Mouse (Mus musculus): ENCODE measurements around the gene Slc9a3r1. TPM values are rescaled to one million over a fixed set of nuclear protein-coding genes. Genes with fewer than 3 reads are reported as not detected.

Gene Slc9a3r1
- polyA plus RNA-seq, 1 experiment from 2014 or later, result 51.7 TPM

GRCm38 (mm10) chr11:115179881-115180280 lies 16.7 kb downstream of the Slc9a3r1 start:
- 72% methylated on average over 6 of the region's 6 CpGs for WGBS
- ATAC-seq (replicated peaks; ENCODE audit: extremely low read depth, insufficient read depth, low FRiP score), result no peak
- Histone ChIP-seq H3K27ac (ENCODE audit: low read length) (no peak overlapping the region), H3K4me3 (ENCODE audit: low read length) (no peak overlapping the region), H3K9me3 (replicated peaks; ENCODE audit: control insufficient read depth, low read length) (no peaks in the 10 kb centered on the region), H3K4me2 (ENCODE audit: low read depth, low read length) (no peak overlapping the region), H3K36me3 (ENCODE audit: control insufficient read depth, insufficient read depth) (no peaks in the 10 kb centered on the region), H3K27me3 (ENCODE audit: control insufficient read depth, insufficient read depth, low read length) (no peaks in the 10 kb centered on the region), H3K4me1 (ENCODE audit: control insufficient read depth, insufficient read depth, low read length) (peaks cover 4% of the 10 kb centered on the region; the same call in 1 of the 2 replicates), H3K9ac (ENCODE audit: low read length) (no peak overlapping the region)

GRCm38 (mm10) chr11:115181913-115182638 lies 18.9 kb downstream of the Slc9a3r1 start:
- WGBS, result 16% methylated on average over 12 of the region's 12 CpGs
- Histone ChIP-seq H3K9ac (ENCODE audit: low read length) (no peak overlapping the region), H3K4me1 (ENCODE audit: control insufficient read depth, insufficient read depth, low read length) (peaks cover 9% of the 10 kb centered on the region), H3K27ac (ENCODE audit: low read length) (no peak overlapping the region), H3K4me3 (ENCODE audit: low read length) (no peak overlapping the region), H3K4me2 (ENCODE audit: low read depth, low read length) (no peak overlapping the region), H3K36me3 (ENCODE audit: control insufficient read depth, insufficient read depth) (no peaks in the 10 kb centered on the region), H3K27me3 (ENCODE audit: control insufficient read depth, insufficient read depth, low read length) (no peaks in the 10 kb centered on the region), H3K9me3 (replicated peaks; ENCODE audit: control insufficient read depth, low read length) (no peaks in the 10 kb centered on the region)
- ATAC-seq (replicated peaks; ENCODE audit: extremely low read depth, insufficient read depth, low FRiP score), result no peak

- no peaks in the 10 kb centered on the region for H3K9me3 ChIP-seq (replicated peaks; ENCODE audit: control insufficient read depth, low read length)
- 21% methylated on average over 4 of the region's 4 CpGs for WGBS
- no peaks in the 10 kb centered on the region for H3K27me3 ChIP-seq (ENCODE audit: control insufficient read depth, insufficient read depth, low read length)
- peaks cover 1% of the 10 kb centered on the region; the same call in 1 of the 2 replicates for H3K36me3 ChIP-seq (ENCODE audit: control insufficient read depth, insufficient read depth)
- no peak overlapping the region for H3K27ac ChIP-seq (ENCODE audit: low read length)
- ATAC-seq (replicated peaks; ENCODE audit: extremely low read depth, insufficient read depth, low FRiP score), result no peak
- H3K4me2 ChIP-seq (ENCODE audit: low read depth, low read length), result no peak overlapping the region
- no peak overlapping the region for H3K4me3 ChIP-seq (ENCODE audit: low read length)
- peaks cover 15% of the 10 kb centered on the region for H3K4me1 ChIP-seq (ENCODE audit: control insufficient read depth, insufficient read depth, low read length)
- H3K9ac ChIP-seq (ENCODE audit: low read length), result no peak overlapping the region
Measured at GRCm38 (mm10) chr11:115184973-115185372, 21.8 kb downstream of the Slc9a3r1 start.

- peak; percentile 93 for ATAC-seq (replicated peaks; ENCODE audit: extremely low read depth, insufficient read depth, low FRiP score)
- H3K27me3 ChIP-seq (ENCODE audit: control insufficient read depth, insufficient read depth, low read length), result no peaks in the 10 kb centered on the region
- peak within 1 kb of the TSS; percentile 83 for H3K27ac ChIP-seq (ENCODE audit: low read length)
- peak within 1 kb of the TSS; percentile 82 for H3K9ac ChIP-seq (ENCODE audit: low read length)
- H3K4me3 ChIP-seq (ENCODE audit: low read length), result peak within 1 kb of the TSS; percentile 70
- WGBS, result under 1% methylated on average over 39 of the region's 39 CpGs
- H3K4me2 ChIP-seq (ENCODE audit: low read depth, low read length), result peak within 1 kb of the TSS; percentile 78
- peaks cover 19% of the 10 kb centered on the region for H3K4me1 ChIP-seq (ENCODE audit: control insufficient read depth, insufficient read depth, low read length)
- H3K9me3 ChIP-seq (replicated peaks; ENCODE audit: control insufficient read depth, low read length), result no peaks in the 10 kb centered on the region
- peaks cover 3% of the 10 kb centered on the region; the same call in 1 of the 2 replicates for H3K36me3 ChIP-seq (ENCODE audit: control insufficient read depth, insufficient read depth)
Measured at GRCm38 (mm10) chr11:115187224-115187639, 24.1 kb downstream of the Slc9a3r1 start, which contains the start of gene Tmem104. TSS of gene Tmem104 (plus strand) at chr11:115187487.

GRCm38 (mm10) chr11:115187693-115188092 lies 24.6 kb downstream of the Slc9a3r1 start, which contains the start of gene Nat9:
TSS of gene Nat9 (minus strand) at chr11:115187859.
- H3K36me3 ChIP-seq (ENCODE audit: control insufficient read depth, insufficient read depth), result peaks cover 3% of the 10 kb centered on the region; the same call in 1 of the 2 replicates
- H3K9ac ChIP-seq (ENCODE audit: low read length), result peak within 1 kb of the TSS; percentile 82
- H3K27me3 ChIP-seq (ENCODE audit: control insufficient read depth, insufficient read depth, low read length), result no peaks in the 10 kb centered on the region
- peak within 1 kb of the TSS; percentile 78 for H3K4me2 ChIP-seq (ENCODE audit: low read depth, low read length)
- ATAC-seq (replicated peaks; ENCODE audit: extremely low read depth, insufficient read depth, low FRiP score), result peak; percentile 19
- H3K9me3 ChIP-seq (replicated peaks; ENCODE audit: control insufficient read depth, low read length), result no peaks in the 10 kb centered on the region
- peaks cover 22% of the 10 kb centered on the region for H3K4me1 ChIP-seq (ENCODE audit: control insufficient read depth, insufficient read depth, low read length)
- WGBS, result 6% methylated on average over 12 of the region's 12 CpGs
- peak within 1 kb of the TSS; percentile 83 for H3K27ac ChIP-seq (ENCODE audit: low read length)
- peak within 1 kb of the TSS; percentile 70 for H3K4me3 ChIP-seq (ENCODE audit: low read length)

- no peak overlapping the region for H3K9ac ChIP-seq (ENCODE audit: low read length)
- H3K4me1 ChIP-seq (ENCODE audit: control insufficient read depth, insufficient read depth, low read length), result peaks cover 22% of the 10 kb centered on the region
- H3K27me3 ChIP-seq (ENCODE audit: control insufficient read depth, insufficient read depth, low read length), result no peaks in the 10 kb centered on the region
- H3K9me3 ChIP-seq (replicated peaks; ENCODE audit: control insufficient read depth, low read length), result no peaks in the 10 kb centered on the region
- no peak overlapping the region; the same call in 1 of the 2 replicates for H3K4me2 ChIP-seq (ENCODE audit: low read depth, low read length)
- H3K36me3 ChIP-seq (ENCODE audit: control insufficient read depth, insufficient read depth), result peaks cover 3% of the 10 kb centered on the region; the same call in 1 of the 2 replicates
- WGBS, result 80% methylated on average over 13 of the region's 13 CpGs
- H3K4me3 ChIP-seq (ENCODE audit: low read length), result no peak overlapping the region
- no peak overlapping the region; the same call in 1 of the 2 replicates for H3K27ac ChIP-seq (ENCODE audit: low read length)
- no peak for ATAC-seq (replicated peaks; ENCODE audit: extremely low read depth, insufficient read depth, low FRiP score)
Measured at GRCm38 (mm10) chr11:115188539-115189231, 25.5 kb downstream of the Slc9a3r1 start.

- Histone ChIP-seq H3K4me2 (ENCODE audit: low read depth, low read length) (no peak overlapping the region), H3K9me3 (replicated peaks; ENCODE audit: control insufficient read depth, low read length) (no peaks in the 10 kb centered on the region), H3K36me3 (ENCODE audit: control insufficient read depth, insufficient read depth) (peaks cover 3% of the 10 kb centered on the region; the same call in 1 of the 2 replicates), H3K4me3 (ENCODE audit: low read length) (no peak overlapping the region), H3K27me3 (ENCODE audit: control insufficient read depth, insufficient read depth, low read length) (no peaks in the 10 kb centered on the region), H3K4me1 (ENCODE audit: control insufficient read depth, insufficient read depth, low read length) (peaks cover 22% of the 10 kb centered on the region), H3K27ac (ENCODE audit: low read length) (no peak overlapping the region), H3K9ac (ENCODE audit: low read length) (no peak overlapping the region)
- no peak for ATAC-seq (replicated peaks; ENCODE audit: extremely low read depth, insufficient read depth, low FRiP score)
- 85% methylated on average over 6 of the region's 6 CpGs for WGBS
Measured at GRCm38 (mm10) chr11:115189304-115189703, 26.2 kb downstream of the Slc9a3r1 start.

GRCm38 (mm10) chr11:115192180-115192579 lies 29.0 kb downstream of the Slc9a3r1 start:
- H3K4me1 ChIP-seq (ENCODE audit: control insufficient read depth, insufficient read depth, low read length), result peaks cover 21% of the 10 kb centered on the region
- H3K4me3 ChIP-seq (ENCODE audit: low read length), result no peak overlapping the region
- H3K27ac ChIP-seq (ENCODE audit: low read length), result peak overlapping the region; percentile 3; the same call in 1 of the 2 replicates
- H3K27me3 ChIP-seq (ENCODE audit: control insufficient read depth, insufficient read depth, low read length), result no peaks in the 10 kb centered on the region
- ATAC-seq (replicated peaks; ENCODE audit: extremely low read depth, insufficient read depth, low FRiP score), result no peak
- H3K9ac ChIP-seq (ENCODE audit: low read length), result peak overlapping the region; percentile 11
- WGBS, result 30% methylated on average over 9 of the region's 9 CpGs
- no peaks in the 10 kb centered on the region for H3K9me3 ChIP-seq (replicated peaks; ENCODE audit: control insufficient read depth, low read length)
- H3K4me2 ChIP-seq (ENCODE audit: low read depth, low read length), result peak overlapping the region; percentile 17; the same call in 1 of the 2 replicates
- peaks cover 3% of the 10 kb centered on the region; the same call in 1 of the 2 replicates for H3K36me3 ChIP-seq (ENCODE audit: control insufficient read depth, insufficient read depth)

GRCm38 (mm10) chr11:115194693-115195092 lies 31.6 kb downstream of the Slc9a3r1 start:
- Histone ChIP-seq H3K9ac (ENCODE audit: low read length) (no peak overlapping the region), H3K36me3 (ENCODE audit: control insufficient read depth, insufficient read depth) (peaks cover 7% of the 10 kb centered on the region; the same call in 1 of the 2 replicates), H3K9me3 (replicated peaks; ENCODE audit: control insufficient read depth, low read length) (no peaks in the 10 kb centered on the region), H3K27me3 (ENCODE audit: control insufficient read depth, insufficient read depth, low read length) (no peaks in the 10 kb centered on the region), H3K4me1 (ENCODE audit: control insufficient read depth, insufficient read depth, low read length) (peaks cover 12% of the 10 kb centered on the region), H3K27ac (ENCODE audit: low read length) (no peak overlapping the region), H3K4me2 (ENCODE audit: low read depth, low read length) (no peak overlapping the region), H3K4me3 (ENCODE audit: low read length) (no peak overlapping the region)
- no peak for ATAC-seq (replicated peaks; ENCODE audit: extremely low read depth, insufficient read depth, low FRiP score)
- WGBS, result 47% methylated on average over 6 of the region's 6 CpGs

Measured in heart, embryonic 16.5 days (tissue).